Mouse (Mus musculus): ENCODE data around the gene Tipin. TPM values are rescaled to one million over a fixed set of nuclear protein-coding genes. Genes with fewer than 3 reads are reported as not detected.
"Not testable (repeated sequence)": the region's sequence is repeated elsewhere in the genome, so short reads cannot be mapped to it uniquely, and the experiment has no call there.

Tipin gene
- polyA plus RNA-seq, 1 experiment: 148 TPM

- no peaks in the 10 kb centered on the region for H3K4me1 ChIP-seq (ENCODE audit: control insufficient read depth, insufficient read depth, low read length)
- H3K36me3 ChIP-seq (ENCODE audit: control insufficient read depth, insufficient read depth, low read length, poor library complexity, severe bottlenecking): peaks cover 17% of the 10 kb centered on the region
- no peaks in the 10 kb centered on the region for H3K27me3 ChIP-seq (ENCODE audit: control insufficient read depth, insufficient read depth, low read length, poor library complexity, severe bottlenecking)
- H3K4me3 ChIP-seq (ENCODE audit: low read depth, low read length): peak overlapping the region; percentile 97
- H3K9ac ChIP-seq (ENCODE audit: low read depth, poor library complexity, severe bottlenecking): peak overlapping the region; percentile 88
- TF ChIP-seq EP300 (IDR thresholded peaks at IDR 0.05; ENCODE audit: insufficient read depth, low read depth, low read length): no peak
- TF ChIP-seq CTCF (IDR thresholded peaks at IDR 0.05; ENCODE audit: low read depth, low read length): no peak
- H3K9me3 ChIP-seq (replicated peaks; ENCODE audit: control insufficient read depth, insufficient read depth, low read length, poor library complexity, severe bottlenecking): no peaks in the 10 kb centered on the region
- H3K27ac ChIP-seq (ENCODE audit: insufficient read depth, low read length): peak overlapping the region; percentile 35
Measured at GRCm38 (mm10) chr9:64282404-64282987, 1.1 kb downstream of the Tipin start.

GRCm38 (mm10) chr9:64303086-64303485, 21.7 kb downstream of the Tipin start:
- H3K36me3 ChIP-seq (ENCODE audit: control insufficient read depth, insufficient read depth, low read length, poor library complexity, severe bottlenecking): peaks cover 72% of the 10 kb centered on the region

GRCm38 (mm10) chr9:64306476-64307312, 25.3 kb downstream of the Tipin start:
- Histone ChIP-seq H3K36me3 (ENCODE audit: control insufficient read depth, insufficient read depth, low read length, poor library complexity, severe bottlenecking) (peaks cover 42% of the 10 kb centered on the region), H3K9ac (ENCODE audit: low read depth, poor library complexity, severe bottlenecking) (no peak overlapping the region), H3K9me3 (replicated peaks; ENCODE audit: control insufficient read depth, insufficient read depth, low read length, poor library complexity, severe bottlenecking) (peaks cover 46% of the 10 kb centered on the region), H3K27ac (ENCODE audit: insufficient read depth, low read length) (no peak overlapping the region), H3K4me3 (ENCODE audit: low read depth, low read length) (no peak overlapping the region), H3K27me3 (ENCODE audit: control insufficient read depth, insufficient read depth, low read length, poor library complexity, severe bottlenecking) (no peaks in the 10 kb centered on the region), H3K4me1 (ENCODE audit: control insufficient read depth, insufficient read depth, low read length) (no peaks in the 10 kb centered on the region)
- TF ChIP-seq POLR2A (IDR thresholded peaks at IDR 0.05; ENCODE audit: insufficient read depth, low read length): no peak
- TF ChIP-seq EP300 (IDR thresholded peaks at IDR 0.05; ENCODE audit: insufficient read depth, low read depth, low read length): no peak
- no peak for TF ChIP-seq CTCF (IDR thresholded peaks at IDR 0.05; ENCODE audit: low read depth, low read length)

More at GRCm38 (mm10) chr9:64303086-64303485, 21.7 kb downstream of the Tipin start:
- H3K9me3 ChIP-seq (replicated peaks; ENCODE audit: control insufficient read depth, insufficient read depth, low read length, poor library complexity, severe bottlenecking): peaks cover 65% of the 10 kb centered on the region
- H3K4me1 ChIP-seq (ENCODE audit: control insufficient read depth, insufficient read depth, low read length); H3K9ac ChIP-seq (ENCODE audit: low read depth, poor library complexity, severe bottlenecking); H3K27ac ChIP-seq (ENCODE audit: insufficient read depth, low read length); H3K4me3 ChIP-seq (ENCODE audit: low read depth, low read length); H3K27me3 ChIP-seq (ENCODE audit: control insufficient read depth, insufficient read depth, low read length, poor library complexity, severe bottlenecking): not testable (repeated sequence)

- Histone ChIP-seq H3K9me3 (replicated peaks; ENCODE audit: control insufficient read depth, insufficient read depth, low read length, poor library complexity, severe bottlenecking) (peaks cover 5% of the 10 kb centered on the region), H3K27me3 (ENCODE audit: control insufficient read depth, insufficient read depth, low read length, poor library complexity, severe bottlenecking) (no peaks in the 10 kb centered on the region), H3K4me3 (ENCODE audit: low read depth, low read length) (no peak overlapping the region), H3K4me1 (ENCODE audit: control insufficient read depth, insufficient read depth, low read length) (no peaks in the 10 kb centered on the region), H3K36me3 (ENCODE audit: control insufficient read depth, insufficient read depth, low read length, poor library complexity, severe bottlenecking) (no peaks in the 10 kb centered on the region), H3K27ac (ENCODE audit: insufficient read depth, low read length) (no peak overlapping the region), H3K9ac (ENCODE audit: low read depth, poor library complexity, severe bottlenecking) (no peak overlapping the region)
- TF ChIP-seq POLR2A (IDR thresholded peaks at IDR 0.05; ENCODE audit: insufficient read depth, low read length) (no peak), EP300 (IDR thresholded peaks at IDR 0.05; ENCODE audit: insufficient read depth, low read depth, low read length) (no peak), CTCF (IDR thresholded peaks at IDR 0.05; ENCODE audit: low read depth, low read length) (no peak)
Measured at GRCm38 (mm10) chr9:64310996-64311785, 29.8 kb downstream of the Tipin start.

GRCm38 (mm10) chr9:64312128-64312527, 30.7 kb downstream of the Tipin start:
- no peaks in the 10 kb centered on the region for H3K4me1 ChIP-seq (ENCODE audit: control insufficient read depth, insufficient read depth, low read length)
- H3K27me3 ChIP-seq (ENCODE audit: control insufficient read depth, insufficient read depth, low read length, poor library complexity, severe bottlenecking): no peaks in the 10 kb centered on the region
- H3K9ac ChIP-seq (ENCODE audit: low read depth, poor library complexity, severe bottlenecking): no peak overlapping the region
- no peaks in the 10 kb centered on the region for H3K9me3 ChIP-seq (replicated peaks; ENCODE audit: control insufficient read depth, insufficient read depth, low read length, poor library complexity, severe bottlenecking)
- TF ChIP-seq CTCF (IDR thresholded peaks at IDR 0.05; ENCODE audit: low read depth, low read length) (peak; percentile 70), EP300 (IDR thresholded peaks at IDR 0.05; ENCODE audit: insufficient read depth, low read depth, low read length) (no peak)
- H3K4me3 ChIP-seq (ENCODE audit: low read depth, low read length): no peak overlapping the region
- no peak overlapping the region for H3K27ac ChIP-seq (ENCODE audit: insufficient read depth, low read length)
- no peaks in the 10 kb centered on the region for H3K36me3 ChIP-seq (ENCODE audit: control insufficient read depth, insufficient read depth, low read length, poor library complexity, severe bottlenecking)

- H3K36me3 ChIP-seq (ENCODE audit: control insufficient read depth, insufficient read depth, low read length, poor library complexity, severe bottlenecking): no peaks in the 10 kb centered on the region
- no peak overlapping the region for H3K4me3 ChIP-seq (ENCODE audit: low read depth, low read length)
- no peak overlapping the region for H3K9ac ChIP-seq (ENCODE audit: low read depth, poor library complexity, severe bottlenecking)
- H3K9me3 ChIP-seq (replicated peaks; ENCODE audit: control insufficient read depth, insufficient read depth, low read length, poor library complexity, severe bottlenecking): no peaks in the 10 kb centered on the region
- H3K27ac ChIP-seq (ENCODE audit: insufficient read depth, low read length): no peak overlapping the region
- no peaks in the 10 kb centered on the region for H3K27me3 ChIP-seq (ENCODE audit: control insufficient read depth, insufficient read depth, low read length, poor library complexity, severe bottlenecking)
- H3K4me1 ChIP-seq (ENCODE audit: control insufficient read depth, insufficient read depth, low read length): no peaks in the 10 kb centered on the region
- TF ChIP-seq POLR2A (IDR thresholded peaks at IDR 0.05; ENCODE audit: insufficient read depth, low read length): no peak
- TF ChIP-seq EP300 (IDR thresholded peaks at IDR 0.05; ENCODE audit: insufficient read depth, low read depth, low read length): no peak
- TF ChIP-seq CTCF (IDR thresholded peaks at IDR 0.05; ENCODE audit: low read depth, low read length): no peak
Measured at GRCm38 (mm10) chr9:64314696-64315095, 33.3 kb downstream of the Tipin start.
